Mouse (Mus musculus): ENCODE data around the gene Nfe2l1. TPM values are rescaled to one million over a fixed set of nuclear protein-coding genes. Genes with fewer than 3 reads are reported as not detected.

Gene Nfe2l1
- total and polyA plus RNA-seq, 3 experiments: 37.5 to 66.5 (median 47.0) TPM

- no peaks in the 10 kb centered on the region for H3K27me3 ChIP-seq (ENCODE audit: control insufficient read depth in 1 of 2, insufficient read depth in 2 of 2, low read length in 2 of 2)
- DNase-seq (ENCODE audit: low read depth, low spot score): peak; percentile 32
- H3K79me2 ChIP-seq (ENCODE audit: control insufficient read depth, insufficient read depth, low read length, poor library complexity): peaks cover 7% of the 10 kb centered on the region
- TF ChIP-seq MYC (IDR thresholded peaks at IDR 0.05; ENCODE audit: low read depth, low read length) (no peak), CTCF (IDR thresholded peaks at IDR 0.05 in 2 of 3, conservative IDR thresholded peaks at IDR 0.05 in 1 of 3; ENCODE audit: control insufficient read depth in 1 of 3, insufficient read depth in 1 of 3, low read depth in 2 of 3, low read length in 3 of 3, poor library complexity in 1 of 3, severe bottlenecking in 1 of 3) (peak in 2 of 3 experiments; percentile 10 to 33; a peak in 2 of 6 replicates), SMC3 (IDR thresholded peaks at IDR 0.05; ENCODE audit: low read depth, low read length) (peak; percentile 13; the same call in 1 of the 2 replicates)
- no peak overlapping the region for H3K4me3 ChIP-seq (ENCODE audit: control insufficient read depth in 1 of 2, insufficient read depth in 1 of 2, low read depth in 2 of 2, low read length in 2 of 2)
- no peak overlapping the region for H3K9ac ChIP-seq (ENCODE audit: control insufficient read depth, low read depth, low read length, poor library complexity, severe bottlenecking)
- no peak overlapping the region for H3K27ac ChIP-seq (ENCODE audit: control insufficient read depth, low read depth, low read length)
- H3K4me1 ChIP-seq (ENCODE audit: control insufficient read depth in 1 of 2, insufficient read depth in 2 of 2, low read length in 2 of 2): peaks cover 0 to 2% of the 10 kb centered on the region in 2 experiments; a peak in 2 of 4 replicates
- peaks cover 3 to 6% of the 10 kb centered on the region in 2 experiments; a peak in 3 of 4 replicates for H3K36me3 ChIP-seq (ENCODE audit: control insufficient read depth in 1 of 2, insufficient read depth in 2 of 2, low read length in 2 of 2)
- H3K9me3 ChIP-seq (replicated peaks; ENCODE audit: insufficient read depth, low read length): no peaks in the 10 kb centered on the region
These were observed 53.7 kb downstream of the Nfe2l1 start for GRCm38 (mm10) chr11:96776068-96776467.

GRCm38 (mm10) chr11:96775665-96776064, 54.1 kb downstream of the Nfe2l1 start:
- peaks cover 7% of the 10 kb centered on the region for H3K79me2 ChIP-seq (ENCODE audit: control insufficient read depth, insufficient read depth, low read length, poor library complexity)
- DNase-seq (ENCODE audit: low read depth, low spot score): no peak
- TF ChIP-seq SMC3 (IDR thresholded peaks at IDR 0.05; ENCODE audit: low read depth, low read length): no peak
- H3K27ac ChIP-seq (ENCODE audit: control insufficient read depth, low read depth, low read length): no peak overlapping the region
- H3K9me3 ChIP-seq (replicated peaks; ENCODE audit: insufficient read depth, low read length): no peaks in the 10 kb centered on the region
- H3K4me1 ChIP-seq (ENCODE audit: control insufficient read depth in 1 of 2, insufficient read depth in 2 of 2, low read length in 2 of 2): no peaks in the 10 kb centered on the region; a peak in 2 of 4 replicates
- H3K4me3 ChIP-seq (ENCODE audit: control insufficient read depth in 1 of 2, insufficient read depth in 1 of 2, low read depth in 2 of 2, low read length in 2 of 2): no peak overlapping the region
- H3K27me3 ChIP-seq (ENCODE audit: control insufficient read depth in 1 of 2, insufficient read depth in 2 of 2, low read length in 2 of 2): no peaks in the 10 kb centered on the region
- H3K9ac ChIP-seq (ENCODE audit: control insufficient read depth, low read depth, low read length, poor library complexity, severe bottlenecking): no peak overlapping the region
- peaks cover 3 to 6% of the 10 kb centered on the region in 2 experiments; a peak in 3 of 4 replicates for H3K36me3 ChIP-seq (ENCODE audit: control insufficient read depth in 1 of 2, insufficient read depth in 2 of 2, low read length in 2 of 2)

DNA sequence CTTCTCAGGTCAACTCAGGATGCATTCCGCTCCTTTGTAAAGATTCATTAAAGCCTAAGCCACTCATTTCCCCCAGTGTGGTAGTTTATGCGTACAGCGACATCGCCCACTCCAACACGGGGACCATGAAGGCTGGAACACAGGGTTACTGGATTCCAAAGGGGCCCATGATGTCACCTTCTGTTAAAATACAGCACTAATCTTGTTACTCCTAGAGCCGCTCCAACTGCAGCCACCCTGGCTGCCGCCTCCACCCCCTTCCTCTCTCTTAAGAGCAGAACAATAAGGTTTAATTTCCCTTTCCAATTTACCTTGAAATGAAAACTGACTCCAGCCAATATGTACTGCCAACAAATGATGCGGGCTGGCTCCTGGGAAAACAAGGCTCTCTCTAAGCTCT, 54.7 kb downstream of the Nfe2l1 start:
- H3K9ac ChIP-seq (ENCODE audit: control insufficient read depth, low read depth, low read length, poor library complexity, severe bottlenecking): no peak overlapping the region
- no peak overlapping the region for H3K4me3 ChIP-seq (ENCODE audit: control insufficient read depth in 1 of 2, insufficient read depth in 1 of 2, low read depth in 2 of 2, low read length in 2 of 2)
- DNase-seq (ENCODE audit: low read depth, low spot score): no peak
- peaks cover 7% of the 10 kb centered on the region for H3K79me2 ChIP-seq (ENCODE audit: control insufficient read depth, insufficient read depth, low read length, poor library complexity)
- no peaks in the 10 kb centered on the region for H3K27me3 ChIP-seq (ENCODE audit: control insufficient read depth in 1 of 2, insufficient read depth in 2 of 2, low read length in 2 of 2)
- no peaks in the 10 kb centered on the region; a peak in 2 of 4 replicates for H3K4me1 ChIP-seq (ENCODE audit: control insufficient read depth in 1 of 2, insufficient read depth in 2 of 2, low read length in 2 of 2)
- peaks cover 3 to 6% of the 10 kb centered on the region in 2 experiments; a peak in 3 of 4 replicates for H3K36me3 ChIP-seq (ENCODE audit: control insufficient read depth in 1 of 2, insufficient read depth in 2 of 2, low read length in 2 of 2)
- no peaks in the 10 kb centered on the region for H3K9me3 ChIP-seq (replicated peaks; ENCODE audit: insufficient read depth, low read length)
- TF ChIP-seq ZC3H11A (IDR thresholded peaks at IDR 0.05; ENCODE audit: low read depth, low read length): no peak
- no peak for TF ChIP-seq NRF1 (IDR thresholded peaks at IDR 0.05; ENCODE audit: insufficient read depth, low read depth, low read length, poor library complexity, severe bottlenecking)
- TF ChIP-seq POLR2A (IDR thresholded peaks at IDR 0.05; ENCODE audit: control insufficient read depth in 1 of 2, insufficient read depth in 1 of 2, low read depth in 1 of 2, low read length in 2 of 2, poor library complexity in 1 of 2): no peak
- TF ChIP-seq TAL1 (IDR thresholded peaks at IDR 0.05; ENCODE audit: low read length): no peak
- no peak for TF ChIP-seq NELFE (IDR thresholded peaks at IDR 0.05; ENCODE audit: low read depth, low read length)
- no peak for TF ChIP-seq MAFK (IDR thresholded peaks at IDR 0.05; ENCODE audit: borderline replicate concordance, low read depth, low read length)
- TF ChIP-seq USF2 (IDR thresholded peaks at IDR 0.05; ENCODE audit: borderline replicate concordance in 1 of 2, insufficient read depth in 1 of 2, low read depth in 1 of 2, low read length in 2 of 2): no peak
- TF ChIP-seq CHD1 (IDR thresholded peaks at IDR 0.05; ENCODE audit: low read depth, low read length): no peak
- TF ChIP-seq MAZ (IDR thresholded peaks at IDR 0.05; ENCODE audit: low read depth, low read length): no peak
- TF ChIP-seq GATA1 (IDR thresholded peaks at IDR 0.05; ENCODE audit: low read depth, low read length): no peak
- TF ChIP-seq MYC (IDR thresholded peaks at IDR 0.05; ENCODE audit: low read depth, low read length): no peak
- no peak for TF ChIP-seq ZNF384 (IDR thresholded peaks at IDR 0.05; ENCODE audit: low read depth, low read length)
- no peak for TF ChIP-seq MYB (IDR thresholded peaks at IDR 0.05; ENCODE audit: low read depth, low read length)
- TF ChIP-seq ZKSCAN1 (IDR thresholded peaks at IDR 0.05; ENCODE audit: low read depth, low read length): no peak
- no peak for TF ChIP-seq MEF2A (IDR thresholded peaks at IDR 0.05; ENCODE audit: extremely low read depth, insufficient replicate concordance, low read depth, low read length, poor library complexity, severe bottlenecking)
- no peak overlapping the region for H3K27ac ChIP-seq (ENCODE audit: control insufficient read depth, low read depth, low read length)

Data from MEL (cell line).